Mouse (Mus musculus) limb, embryonic 10.5 days (tissue): ENCODE results near the gene 1700030J22Rik. TPM values are rescaled to one million over a fixed set of nuclear protein-coding genes. Genes with fewer than 3 reads are reported as not detected.
A peak's percentile ranks its signal among the peaks of the same experiment; 100 is the strongest.

ENCODE experiments used
- DNase-seq: peaks from one replicate; pipeline ENCODE4 v3.0.0-alpha.2; 2017; ENCODE audit warnings: low spot score
- H3K27ac ChIP-seq: fragments of 300-500 bp; sonication (generic); 2 replicates; pipeline ENCODE4 v1.5.1; 2016; ENCODE audit warnings: mild to moderate bottlenecking
- H3K27me3 ChIP-seq: fragments of 300-500 bp; sonication (generic); 2 replicates; pipeline ENCODE4 v1.6.1; 2016; ENCODE audit warnings: low read depth, mild to moderate bottlenecking; ENCODE audit not compliant: poor library complexity, severe bottlenecking
- H3K36me3 ChIP-seq: fragments of 300-500 bp; sonication (generic); 2 replicates; pipeline ENCODE4 v1.6.1; 2016; ENCODE audit warnings: mild to moderate bottlenecking, moderate library complexity
- H3K4me1 ChIP-seq: fragments of 300-500 bp; sonication (generic); 2 replicates; pipeline ENCODE4 v1.6.1; 2016
- H3K4me3 ChIP-seq: fragments of 300-500 bp; sonication (generic); 2 replicates; pipeline ENCODE4 v1.5.1; 2016; ENCODE audit warnings: mild to moderate bottlenecking, moderate library complexity
- H3K9me3 ChIP-seq: fragments of 300-500 bp; sonication (generic); replicated peaks from 2 replicates; pipeline ENCODE4 v1.6.1; 2016; ENCODE audit warnings: mild to moderate bottlenecking
- WGBS: fragments of 180-500 bp; shearing (Covaris S2); methylation state at CpG from one replicate; pipeline ENCODE4 v1.1.7; 2016; 5-methylcytosine and 5-hydroxymethylcytosine counted together
- polyA plus RNA-seq: library from polyadenylated mRNA; unstranded; fragments of >200 nt; fragmentation: Nextera tagmentation; extraction: Ambion mirVana; gene quantifications from 2 replicates; pipeline ENCODE4 v1.2.1, GENCODE M21; 2016

The 1700030J22Rik gene
- polyA plus RNA-seq, 1 experiment from 2014 or later: 1.5 TPM

DNA sequence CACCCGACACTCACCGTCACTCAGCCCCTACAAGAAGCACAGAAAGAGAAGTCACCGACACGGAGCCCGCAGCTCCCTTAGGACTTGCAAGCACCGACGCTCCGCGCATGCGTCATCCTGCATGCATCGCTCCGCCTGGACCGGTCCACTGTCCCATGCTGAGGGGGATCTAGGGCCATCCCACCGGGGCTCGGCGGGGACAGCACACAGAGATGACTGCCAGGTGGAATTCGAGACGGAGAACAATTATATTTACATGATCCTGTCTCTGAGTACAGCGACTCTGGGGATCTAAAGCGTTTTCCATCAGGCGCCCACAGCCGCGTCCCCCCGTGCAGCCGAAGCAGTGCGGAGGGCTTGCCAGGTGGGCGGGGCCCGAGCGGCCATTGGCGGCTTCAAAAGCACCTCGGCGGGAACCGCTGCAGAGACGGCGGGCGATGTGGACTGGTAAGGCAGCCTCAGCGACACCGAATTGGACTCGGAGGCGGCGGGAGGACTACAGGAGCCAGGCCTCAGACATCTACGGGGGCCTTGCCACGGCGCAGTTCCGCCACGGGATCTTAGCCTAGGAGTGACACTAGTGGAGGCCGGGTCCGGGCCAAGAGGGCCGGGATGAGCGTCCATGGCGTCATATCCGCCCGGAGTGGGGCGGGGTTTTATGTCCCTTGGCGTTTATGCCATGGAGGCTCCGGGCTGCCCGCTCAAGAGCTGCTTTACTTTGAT lies 57.3 kb downstream of the 1700030J22Rik start, which contains the start of the genes Cmc2 and Cenpn:
Gene Cmc2, minus strand, starts transcription at position 119 of the 723 bp plus-strand sequence.
Gene Cenpn, plus strand, starts transcription at position 394 of the 723 bp plus-strand sequence.
- H3K4me3 ChIP-seq: peak within 1 kb of the TSS; percentile 80
- no peaks in the 10 kb centered on the region for H3K27me3 ChIP-seq
- peaks cover 40% of the 10 kb centered on the region for H3K36me3 ChIP-seq
- peaks cover 15% of the 10 kb centered on the region for H3K4me1 ChIP-seq
- H3K27ac ChIP-seq: peak within 1 kb of the TSS; percentile 96
- H3K9me3 ChIP-seq: no peaks in the 10 kb centered on the region
- WGBS: under 1% methylated on average over 57 of the region's 57 CpGs
- peak; percentile 96 for DNase-seq

GRCm38 (mm10) chr8:116921005-116921336 lies 57.8 kb downstream of the 1700030J22Rik start:
- Histone ChIP-seq H3K9me3 (no peaks in the 10 kb centered on the region), H3K4me1 (peaks cover 15% of the 10 kb centered on the region), H3K27ac (peak overlapping the region; percentile 96), H3K27me3 (no peaks in the 10 kb centered on the region), H3K4me3 (peak overlapping the region; percentile 80), H3K36me3 (peaks cover 40% of the 10 kb centered on the region)
- WGBS: under 1% methylated on average over 22 of the region's 22 CpGs
- DNase-seq: no peak

Other genes starting within 250 kb of the 1700030J22Rik start
- gene Cdyl2, start 246.0 kb downstream of the 1700030J22Rik start, polyA plus RNA-seq: 5.3 and 6.1 TPM in 2 replicates
- gene Cmc2, start 57.5 kb downstream of the 1700030J22Rik start, polyA plus RNA-seq: 68.6 and 70.3 TPM in 2 replicates
- 60.4 and 62.6 TPM in 2 replicates for gene Cenpn, start 57.2 kb downstream of the 1700030J22Rik start, polyA plus RNA-seq
- gene Atmin, start 35.6 kb downstream of the 1700030J22Rik start, polyA plus RNA-seq: 12.1 and 12.4 TPM in 2 replicates
- 175 and 200 TPM in 2 replicates for gene Gcsh, start 14.6 kb upstream of the 1700030J22Rik start, polyA plus RNA-seq
- not detected in 2 replicates for gene Pkd1l2, start 103.5 kb upstream of the 1700030J22Rik start, polyA plus RNA-seq
- not detected in 2 replicates for gene Bco1, start 116.9 kb upstream of the 1700030J22Rik start, polyA plus RNA-seq
- 2.2 and 2.7 TPM in 2 replicates for gene Gan, start 179.2 kb upstream of the 1700030J22Rik start, polyA plus RNA-seq